Mouse (Mus musculus): ENCODE measurements around the gene Gjd3. TPM values are rescaled to one million over a fixed set of nuclear protein-coding genes. Genes with fewer than 3 reads are reported as not detected.
A peak's percentile ranks its signal among the peaks of the same experiment; 100 is the strongest.
"Not testable (repeated sequence)": the region's sequence is repeated elsewhere in the genome, so short reads cannot be mapped to it uniquely, and the experiment has no call there.

Gjd3 gene
- total and polyA plus RNA-seq, 3 experiments: not detected

DNA sequence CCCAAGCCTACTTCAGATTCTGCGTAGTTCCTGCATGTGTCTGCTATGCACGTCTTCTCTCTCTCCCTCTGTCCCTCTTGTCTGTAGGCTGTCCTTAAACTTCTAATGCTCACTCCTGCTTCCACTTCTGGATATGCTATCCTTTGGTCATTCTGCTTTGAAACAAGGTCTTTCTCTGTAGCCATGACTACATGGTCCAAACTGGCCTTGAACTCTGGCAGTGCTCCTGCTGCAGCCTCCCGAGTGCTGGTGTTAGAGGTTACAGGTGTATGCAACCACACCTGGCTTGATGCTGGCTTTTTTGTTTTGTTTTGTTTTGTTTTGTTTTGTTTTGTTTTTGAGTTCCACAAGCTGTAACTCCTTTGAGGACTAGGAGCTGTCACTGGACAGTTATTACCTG lies 48.4 kb downstream of the Gjd3 start:
- Histone ChIP-seq H3K4me1 (ENCODE audit: control insufficient read depth in 1 of 2, insufficient read depth in 2 of 2, low read length in 2 of 2) (peaks cover 11 to 24% of the 10 kb centered on the region in 2 experiments; a peak in 3 of 4 replicates), H3K27me3 (ENCODE audit: control insufficient read depth in 1 of 2, insufficient read depth in 2 of 2, low read length in 2 of 2) (no peaks in the 10 kb centered on the region), H3K79me2 (ENCODE audit: control insufficient read depth, insufficient read depth, low read length, poor library complexity) (peaks cover 9% of the 10 kb centered on the region), H3K9ac (ENCODE audit: control insufficient read depth, low read depth, low read length, poor library complexity, severe bottlenecking) (no peak overlapping the region), H3K27ac (ENCODE audit: control insufficient read depth, low read depth, low read length) (no peak overlapping the region), H3K9me3 (replicated peaks; ENCODE audit: insufficient read depth, low read length) (no peaks in the 10 kb centered on the region), H3K4me3 (ENCODE audit: control insufficient read depth in 1 of 2, insufficient read depth in 1 of 2, low read depth in 2 of 2, low read length in 2 of 2) (no peak overlapping the region), H3K36me3 (ENCODE audit: control insufficient read depth in 1 of 2, insufficient read depth in 2 of 2, low read length in 2 of 2) (peaks cover 0 to 4% of the 10 kb centered on the region in 2 experiments; a peak in 2 of 4 replicates)
- DNase-seq (ENCODE audit: low read depth, low spot score): no peak
- TF ChIP-seq TAL1 (IDR thresholded peaks at IDR 0.05; ENCODE audit: low read length) (no peak), POLR2AphosphoS5 (IDR thresholded peaks at IDR 0.05; ENCODE audit: borderline replicate concordance, low read depth, low read length) (no peak), SMC3 (IDR thresholded peaks at IDR 0.05; ENCODE audit: low read depth, low read length) (no peak), E2F4 (IDR thresholded peaks at IDR 0.05; ENCODE audit: borderline replicate concordance, low read depth, low read length) (no peak), MEF2A (IDR thresholded peaks at IDR 0.05; ENCODE audit: extremely low read depth, insufficient replicate concordance, low read depth, low read length, poor library complexity, severe bottlenecking) (no peak), EP300 (IDR thresholded peaks at IDR 0.05; ENCODE audit: low read depth in 1 of 2, low read length in 2 of 2) (no peak), KAT2A (conservative IDR thresholded peaks at IDR 0.05; ENCODE audit: low read depth, low read length) (no peak), MAFK (IDR thresholded peaks at IDR 0.05; ENCODE audit: borderline replicate concordance, low read depth, low read length) (no peak), USF1 (IDR thresholded peaks at IDR 0.05; ENCODE audit: low read depth, low read length) (no peak)

DNA sequence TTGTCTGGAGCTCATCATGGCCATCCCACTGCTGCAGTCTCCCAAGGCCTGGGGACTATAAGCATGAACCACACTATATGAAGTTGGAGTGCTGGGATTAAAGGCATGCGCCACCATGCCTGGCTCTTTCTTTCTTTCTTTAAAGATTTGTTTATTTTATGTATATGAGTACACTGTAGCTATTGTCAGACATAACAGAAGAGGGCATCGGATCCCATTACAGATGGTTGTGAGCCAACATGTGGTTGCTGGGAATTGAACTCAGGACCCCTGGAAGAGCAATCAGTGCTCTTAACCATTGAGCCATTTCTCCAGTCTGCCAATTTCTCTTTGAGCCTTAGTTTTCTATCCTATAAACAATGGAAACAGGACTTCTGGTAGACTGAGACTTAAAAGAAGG lies 49.0 kb downstream of the Gjd3 start:
- not testable (repeated sequence) for H3K36me3 ChIP-seq (ENCODE audit: control insufficient read depth in 1 of 2, insufficient read depth in 2 of 2, low read length in 2 of 2); H3K9me3 ChIP-seq (replicated peaks; ENCODE audit: insufficient read depth, low read length); DNase-seq (ENCODE audit: low read depth, low spot score); H3K9ac ChIP-seq (ENCODE audit: control insufficient read depth, low read depth, low read length, poor library complexity, severe bottlenecking); H3K4me3 ChIP-seq (ENCODE audit: control insufficient read depth in 1 of 2, insufficient read depth in 1 of 2, low read depth in 2 of 2, low read length in 2 of 2); H3K27ac ChIP-seq (ENCODE audit: control insufficient read depth, low read depth, low read length); H3K79me2 ChIP-seq (ENCODE audit: control insufficient read depth, insufficient read depth, low read length, poor library complexity); H3K27me3 ChIP-seq (ENCODE audit: control insufficient read depth in 1 of 2, insufficient read depth in 2 of 2, low read length in 2 of 2)
- H3K4me1 ChIP-seq (ENCODE audit: control insufficient read depth in 1 of 2, insufficient read depth in 2 of 2, low read length in 2 of 2): peaks cover 11 to 24% of the 10 kb centered on the region in 2 experiments; a peak in 3 of 4 replicates

- Histone ChIP-seq H3K9ac (ENCODE audit: control insufficient read depth, low read depth, low read length, poor library complexity, severe bottlenecking) (no peak overlapping the region), H3K9me3 (replicated peaks; ENCODE audit: insufficient read depth, low read length) (no peaks in the 10 kb centered on the region), H3K36me3 (ENCODE audit: control insufficient read depth in 1 of 2, insufficient read depth in 2 of 2, low read length in 2 of 2) (no peaks in the 10 kb centered on the region), H3K4me1 (ENCODE audit: control insufficient read depth in 1 of 2, insufficient read depth in 2 of 2, low read length in 2 of 2) (peaks cover 8 to 17% of the 10 kb centered on the region in 2 experiments; a peak in 3 of 4 replicates), H3K27me3 (ENCODE audit: control insufficient read depth in 1 of 2, insufficient read depth in 2 of 2, low read length in 2 of 2) (no peaks in the 10 kb centered on the region), H3K27ac (ENCODE audit: control insufficient read depth, low read depth, low read length) (no peak overlapping the region), H3K4me3 (ENCODE audit: control insufficient read depth in 1 of 2, insufficient read depth in 1 of 2, low read depth in 2 of 2, low read length in 2 of 2) (no peak overlapping the region), H3K79me2 (ENCODE audit: control insufficient read depth, insufficient read depth, low read length, poor library complexity) (peaks cover 5% of the 10 kb centered on the region; the same call in 1 of the 2 replicates)
- DNase-seq (ENCODE audit: low read depth, low spot score): peak; percentile 58
- TF ChIP-seq GATA1 (IDR thresholded peaks at IDR 0.05; ENCODE audit: low read depth, low read length) (no peak), TBP (IDR thresholded peaks at IDR 0.05; ENCODE audit: low read depth, low read length) (no peak), ZKSCAN1 (IDR thresholded peaks at IDR 0.05; ENCODE audit: low read depth, low read length) (no peak), SIN3A (IDR thresholded peaks at IDR 0.05; ENCODE audit: low read length) (no peak), ZMIZ1 (IDR thresholded peaks at IDR 0.05; ENCODE audit: low read depth, low read length) (no peak), TCF12 (IDR thresholded peaks at IDR 0.05; ENCODE audit: low read depth, low read length) (no peak), TAL1 (IDR thresholded peaks at IDR 0.05; ENCODE audit: low read length) (no peak), CTCF (IDR thresholded peaks at IDR 0.05 in 2 of 3, conservative IDR thresholded peaks at IDR 0.05 in 1 of 3; ENCODE audit: control insufficient read depth in 1 of 3, insufficient read depth in 1 of 3, low read depth in 2 of 3, low read length in 3 of 3, poor library complexity in 1 of 3, severe bottlenecking in 1 of 3) (peak; percentile 21 to 56 (median 53); a peak in 5 of 6 replicates), CHD2 (IDR thresholded peaks at IDR 0.05; ENCODE audit: low read length) (no peak), HCFC1 (IDR thresholded peaks at IDR 0.05; ENCODE audit: low read depth, low read length) (no peak), ZC3H11A (IDR thresholded peaks at IDR 0.05; ENCODE audit: low read depth, low read length) (peak; percentile 23; the same call in 1 of the 2 replicates), RAD21 (IDR thresholded peaks at IDR 0.05; ENCODE audit: low read depth, low read length) (peak; percentile 26), NRF1 (IDR thresholded peaks at IDR 0.05; ENCODE audit: insufficient read depth, low read depth, low read length, poor library complexity, severe bottlenecking) (no peak), UBTF (IDR thresholded peaks at IDR 0.05; ENCODE audit: borderline replicate concordance, insufficient read depth, low read depth, low read length) (no peak), KAT2A (conservative IDR thresholded peaks at IDR 0.05; ENCODE audit: low read depth, low read length) (no peak), JUND (IDR thresholded peaks at IDR 0.05; ENCODE audit: low read depth, low read length) (no peak), NELFE (IDR thresholded peaks at IDR 0.05; ENCODE audit: low read depth, low read length) (no peak), BHLHE40 (IDR thresholded peaks at IDR 0.05; ENCODE audit: borderline replicate concordance, low read depth, low read length) (no peak), MYB (IDR thresholded peaks at IDR 0.05; ENCODE audit: low read depth, low read length) (no peak)
These were observed 49.7 kb downstream of the Gjd3 start for GRCm38 (mm10) chr11:98933151-98933550.

All from MEL (cell line).